Mouse (Mus musculus) neural tube, embryonic 11.5 days (tissue): ENCODE measurements around the gene Olfr678. TPM values are rescaled to one million over a fixed set of nuclear protein-coding genes. Genes with fewer than 3 reads are reported as not detected.

ENCODE experiments used
- polyA plus RNA-seq: library from polyadenylated mRNA; unstranded; fragments of >200 nt; fragmentation: Nextera tagmentation; extraction: Ambion mirVana; gene quantifications from 2 replicates; pipeline ENCODE4 v1.2.1, GENCODE M21; 2014

Gene Olfr678
- polyA plus RNA-seq, 1 experiment from 2014 or later, result not detected

Other genes with a start within 250 kb of the Olfr678 start
- not detected in 2 replicates for gene Usp17lb, start 221.9 kb upstream of the Olfr678 start, polyA plus RNA-seq
- gene Usp17la, start 207.5 kb upstream of the Olfr678 start, polyA plus RNA-seq, result not detected in 2 replicates
- gene Olfr665, start 186.4 kb upstream of the Olfr678 start, polyA plus RNA-seq, result not detected in 2 replicates
- gene Olfr666, start 168.5 kb upstream of the Olfr678 start, polyA plus RNA-seq, result not detected in 2 replicates
- not detected in 2 replicates for gene Olfr667, start 143.0 kb upstream of the Olfr678 start, polyA plus RNA-seq
- gene Olfr668, start 136.4 kb upstream of the Olfr678 start, polyA plus RNA-seq, result not detected in 2 replicates
- not detected in 2 replicates for gene Olfr669, start 130.2 kb upstream of the Olfr678 start, polyA plus RNA-seq
- gene Olfr670, start 101.9 kb upstream of the Olfr678 start, polyA plus RNA-seq, result not detected in 2 replicates
- gene Olfr671, start 85.3 kb upstream of the Olfr678 start, polyA plus RNA-seq, result not detected in 2 replicates
- not detected in 2 replicates for gene Olfr672, start 62.4 kb upstream of the Olfr678 start, polyA plus RNA-seq
- not detected in 2 replicates for gene Olfr675, start 36.0 kb upstream of the Olfr678 start, polyA plus RNA-seq
- gene Olfr676, start 31.8 kb upstream of the Olfr678 start, polyA plus RNA-seq, result not detected in 2 replicates
- not detected in 2 replicates for gene Olfr677, start 13.1 kb upstream of the Olfr678 start, polyA plus RNA-seq
- not detected in 2 replicates for gene Olfr679, start 16.7 kb downstream of the Olfr678 start, polyA plus RNA-seq
- not detected in 2 replicates for gene Olfr680-ps1, start 28.3 kb downstream of the Olfr678 start, polyA plus RNA-seq
- not detected in 2 replicates for gene Olfr681, start 52.4 kb downstream of the Olfr678 start, polyA plus RNA-seq
- not detected in 2 replicates for gene Olfr683, start 82.5 kb downstream of the Olfr678 start, polyA plus RNA-seq
- not detected in 2 replicates for gene Olfr684, start 99.2 kb downstream of the Olfr678 start, polyA plus RNA-seq
- not detected in 2 replicates for gene Olfr685, start 121.5 kb downstream of the Olfr678 start, polyA plus RNA-seq
- gene Olfr686, start 143.0 kb downstream of the Olfr678 start, polyA plus RNA-seq, result not detected in 2 replicates
- gene Olfr688, start 223.6 kb downstream of the Olfr678 start, polyA plus RNA-seq, result not detected in 2 replicates
- gene Olfr689, start 246.7 kb downstream of the Olfr678 start, polyA plus RNA-seq, result not detected in 2 replicates